15 mouse cellular contexts compared by ENCODE assay signal in the genomic region with DNA sequence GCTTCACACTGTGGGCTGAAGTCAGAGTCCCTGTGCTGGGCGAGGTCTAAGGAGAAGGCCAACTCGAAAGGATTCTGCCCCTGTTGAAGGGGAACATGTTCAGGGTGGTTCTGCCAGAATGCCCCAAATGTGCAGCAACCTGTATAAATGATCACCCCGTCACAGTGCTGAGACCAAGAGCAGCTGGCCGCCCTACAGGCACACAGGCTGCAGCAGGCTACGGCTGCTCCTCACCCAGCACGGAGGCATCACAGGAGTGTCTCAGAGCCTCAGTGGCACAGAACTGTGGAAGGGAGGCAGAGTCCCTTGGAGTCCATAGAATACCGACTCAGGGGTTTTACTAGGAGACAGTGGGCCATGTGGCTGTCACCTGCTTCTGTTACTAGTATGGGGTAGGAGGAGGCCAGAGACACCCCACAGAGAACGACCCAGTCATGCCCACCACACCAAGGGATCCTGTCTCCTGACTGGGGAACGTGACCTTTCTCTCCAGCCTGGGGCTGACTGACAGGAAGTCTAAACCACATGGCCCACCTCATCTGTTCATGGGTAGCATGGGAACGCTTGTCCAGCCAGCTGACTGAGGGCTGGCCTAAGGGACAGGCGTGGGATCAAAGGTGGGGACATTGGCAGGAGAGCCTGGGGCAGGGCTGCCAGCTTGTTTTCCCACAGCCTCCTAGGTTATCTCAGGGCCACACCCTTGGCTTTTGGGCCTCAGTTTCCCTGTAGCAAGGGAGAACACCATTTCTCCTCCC. TPM values are rescaled to one million over a fixed set of nuclear protein-coding genes. Genes with fewer than 3 reads are reported as not detected.
DNase-seq lines count a peak whose midpoint lies in the region; ATAC-seq and TF ChIP-seq lines count a peak whose summit lies in the region.
"Had no signal": no experiment of that assay in that cellular context is flagged by ENCODE, and none has a peak within 500 bp of the region (broad histone marks: within the 10 kb centered on the region; RNA-seq: fewer than 3 reads in every experiment).

No protein-coding gene starts in this region.

- no peaks in the 10 kb centered on the region for H3K27me3 ChIP-seq in hindbrain, embryonic 12.5 days
- H3K27me3 ChIP-seq in hindbrain, postnatal 0 days (ENCODE audit: insufficient read depth, low read length): no peaks in the 10 kb centered on the region
- H3K27me3 ChIP-seq in heart, postnatal 0 days (ENCODE audit: control insufficient read depth, insufficient read depth, low read length): no peaks in the 10 kb centered on the region

- no peak for TF ChIP-seq EP300 in heart, postnatal 0 days (IDR thresholded peaks at IDR 0.05; ENCODE audit: low read depth)

- DNase-seq in cerebellum, adult 9-11 months: peak; percentile 65
- DNase-seq in hindbrain, postnatal 0 days (ENCODE audit: low spot score): no peak
- peak; percentile 37 for DNase-seq in lung, postnatal 36 days
- DNase-seq in lung, postnatal 25 days (ENCODE audit: low spot score): no peak
- DNase-seq in heart, postnatal 0 days (ENCODE audit: low spot score): no peak
- no peak for DNase-seq in urinary bladder, adult 2 months (ENCODE audit: low spot score)
- DNase-seq: adrenal gland, postnatal 14 days; cerebellum, adult 8-10 months; gastrocnemius, postnatal 14 days; kidney, adult 18-20 months; layer of hippocampus, postnatal 36 days; lung, adult 2 months; right cerebral cortex, postnatal 14 days had no signal

- H3K36me3 ChIP-seq in hindbrain, embryonic 12.5 days: peaks cover 48% of the 10 kb centered on the region
- peaks cover 44% of the 10 kb centered on the region for H3K36me3 ChIP-seq in hindbrain, postnatal 0 days (ENCODE audit: insufficient read depth, low read length)
- peaks cover 48% of the 10 kb centered on the region for H3K36me3 ChIP-seq in heart, postnatal 0 days (replicated peaks; ENCODE audit: control insufficient read depth, insufficient read depth, low read length)

- no peak overlapping the region for H3K4me2 ChIP-seq in hindbrain, embryonic 12.5 days (replicated peaks)
- no peak overlapping the region for H3K4me2 ChIP-seq in hindbrain, postnatal 0 days (ENCODE audit: low read depth, low read length)
- no peak overlapping the region for H3K4me2 ChIP-seq in heart, postnatal 0 days (ENCODE audit: low read depth, low read length)

- H3K4me1 ChIP-seq in hindbrain, embryonic 12.5 days: peaks cover 39% of the 10 kb centered on the region
- peaks cover 30% of the 10 kb centered on the region for H3K4me1 ChIP-seq in hindbrain, postnatal 0 days (ENCODE audit: insufficient read depth, low read length)
- H3K4me1 ChIP-seq in heart, postnatal 0 days (ENCODE audit: control insufficient read depth, insufficient read depth): peaks cover 53% of the 10 kb centered on the region

- H3K9ac ChIP-seq in hindbrain, embryonic 12.5 days: peak overlapping the region; percentile 33; the same call in 1 of the 2 replicates
- H3K9ac ChIP-seq in hindbrain, postnatal 0 days (replicated peaks; ENCODE audit: low read length): no peak overlapping the region
- H3K9ac ChIP-seq in heart, postnatal 0 days (replicated peaks; ENCODE audit: low read depth, low read length): peak overlapping the region; percentile 12; the same call in 1 of the 2 replicates

- H3K9me3 ChIP-seq in hindbrain, embryonic 12.5 days (replicated peaks): no peaks in the 10 kb centered on the region
- H3K9me3 ChIP-seq in hindbrain, postnatal 0 days (ENCODE audit: low read length): no peaks in the 10 kb centered on the region
- no peaks in the 10 kb centered on the region for H3K9me3 ChIP-seq in heart, postnatal 0 days (replicated peaks; ENCODE audit: control insufficient read depth, low read length)

- 0 out of 2 replicates have a peak overlapping the region, but pooled peaks have one; percentile 2 for H3K4me3 ChIP-seq in hindbrain, embryonic 12.5 days
- no peak overlapping the region for H3K4me3 ChIP-seq in hindbrain, postnatal 0 days (ENCODE audit: low read length)
- no peak overlapping the region for H3K4me3 ChIP-seq in heart, postnatal 0 days (ENCODE audit: low read depth, low read length)

- WGBS in hindbrain, embryonic 12.5 days: 74% methylated on average over 11 of the region's 11 CpGs
- WGBS in hindbrain, postnatal 0 days: 69% methylated on average over 11 of the region's 11 CpGs
- 79% methylated on average over 11 of the region's 11 CpGs for WGBS in heart, postnatal 0 days

- no peak for ATAC-seq in cerebellum, adult (ENCODE audit: insufficient number of reproducible peaks, low FRiP score, low TSS enrichment)
- ATAC-seq in hindbrain, embryonic 12.5 days (ENCODE audit: low FRiP score): no peak
- ATAC-seq in hindbrain, postnatal 0 days: no peak
- ATAC-seq in heart, postnatal 0 days (ENCODE audit: insufficient read depth, low read depth): no peak

- no peak overlapping the region for H3K27ac ChIP-seq in hindbrain, embryonic 12.5 days
- H3K27ac ChIP-seq in hindbrain, postnatal 0 days: no peak overlapping the region
- H3K27ac ChIP-seq in heart, postnatal 0 days (ENCODE audit: low read depth): no peak overlapping the region

- no peak for TF ChIP-seq CTCF in hindbrain, postnatal 0 days (IDR thresholded peaks at IDR 0.05; ENCODE audit: low read depth)
- no peak for TF ChIP-seq CTCF in heart, postnatal 0 days (IDR thresholded peaks at IDR 0.05; ENCODE audit: low read depth)

RNA-seq across cellular contexts. Expression of a gene that starts 5.8 kb away (rescaled TPM):
- polyA plus RNA-seq in hindbrain, embryonic 12.5 days (2016; fragmentation: Nextera tagmentation; extraction: Ambion mirVana): 88.1 and 90.3 TPM in 2 replicates
- 84.5 and 95.4 TPM in 2 replicates for total RNA-seq in hindbrain, postnatal 0 days (2014; rRNA removed)
- 38.2 and 40.5 TPM in 2 replicates for polyA plus RNA-seq in hindbrain, postnatal 0 days (2015; fragmentation: Nextera tagmentation; extraction: Ambion mirVana)
- total RNA-seq in heart, postnatal 0 days (2014; rRNA removed; ENCODE audit: low replicate concordance): 150 and 174 TPM in 2 replicates
- 76.9 and 78.3 TPM in 2 replicates for polyA plus RNA-seq in heart, postnatal 0 days (2015; fragmentation: Nextera tagmentation; extraction: Ambion mirVana)
- polyA plus RNA-seq in urinary bladder, adult 2 months (2012; rRNA removed): 129 and 137 TPM in 2 replicates

RNA-seq across cellular contexts. Expression of a gene that starts 15.2 kb away (rescaled TPM):
- 87.8 and 96.4 TPM in 2 replicates for polyA plus RNA-seq in hindbrain, embryonic 12.5 days (2016; fragmentation: Nextera tagmentation; extraction: Ambion mirVana)
- total RNA-seq in hindbrain, postnatal 0 days (2014; rRNA removed): 209 and 213 TPM in 2 replicates
- polyA plus RNA-seq in hindbrain, postnatal 0 days (2015; fragmentation: Nextera tagmentation; extraction: Ambion mirVana): 81.9 and 82.8 TPM in 2 replicates
- 92.2 and 108 TPM in 2 replicates for total RNA-seq in heart, postnatal 0 days (2014; rRNA removed; ENCODE audit: low replicate concordance)
- 36.7 and 40.6 TPM in 2 replicates for polyA plus RNA-seq in heart, postnatal 0 days (2015; fragmentation: Nextera tagmentation; extraction: Ambion mirVana)
- 36.5 and 48.5 TPM in 2 replicates for polyA plus RNA-seq in urinary bladder, adult 2 months (2012; rRNA removed)

RNA-seq across cellular contexts. Expression of a gene that starts 29.7 kb away (rescaled TPM):
- polyA plus RNA-seq in hindbrain, embryonic 12.5 days (2016; fragmentation: Nextera tagmentation; extraction: Ambion mirVana): 56.5 and 62.9 TPM in 2 replicates
- total RNA-seq in hindbrain, postnatal 0 days (2014; rRNA removed): 68.3 and 76.4 TPM in 2 replicates
- polyA plus RNA-seq in hindbrain, postnatal 0 days (2015; fragmentation: Nextera tagmentation; extraction: Ambion mirVana): 37.2 and 38.8 TPM in 2 replicates
- total RNA-seq in heart, postnatal 0 days (2014; rRNA removed; ENCODE audit: low replicate concordance): 15.0 and 15.6 TPM in 2 replicates
- 10.8 and 11.5 TPM in 2 replicates for polyA plus RNA-seq in heart, postnatal 0 days (2015; fragmentation: Nextera tagmentation; extraction: Ambion mirVana)
- 24.5 and 29.1 TPM in 2 replicates for polyA plus RNA-seq in urinary bladder, adult 2 months (2012; rRNA removed)

RNA-seq across cellular contexts. Expression of a gene that starts 29.9 kb away (rescaled TPM):
- 27.1 and 30.5 TPM in 2 replicates for polyA plus RNA-seq in hindbrain, embryonic 12.5 days (2016; fragmentation: Nextera tagmentation; extraction: Ambion mirVana)
- total RNA-seq in hindbrain, postnatal 0 days (2014; rRNA removed): 31.1 and 31.6 TPM in 2 replicates
- 46.7 and 52.2 TPM in 2 replicates for polyA plus RNA-seq in hindbrain, postnatal 0 days (2015; fragmentation: Nextera tagmentation; extraction: Ambion mirVana)
- total RNA-seq in heart, postnatal 0 days (2014; rRNA removed; ENCODE audit: low replicate concordance): 6.6 and 6.9 TPM in 2 replicates
- polyA plus RNA-seq in heart, postnatal 0 days (2015; fragmentation: Nextera tagmentation; extraction: Ambion mirVana): 3.6 and 7.3 TPM in 2 replicates
- 68.7 and 88.2 TPM in 2 replicates for polyA plus RNA-seq in urinary bladder, adult 2 months (2012; rRNA removed)

RNA-seq across cellular contexts. Expression of a gene that starts 49.5 kb away (rescaled TPM):
- 190 and 192 TPM in 2 replicates for polyA plus RNA-seq in hindbrain, embryonic 12.5 days (2016; fragmentation: Nextera tagmentation; extraction: Ambion mirVana)
- 128 and 156 TPM in 2 replicates for total RNA-seq in hindbrain, postnatal 0 days (2014; rRNA removed)
- 94.3 and 95.5 TPM in 2 replicates for polyA plus RNA-seq in hindbrain, postnatal 0 days (2015; fragmentation: Nextera tagmentation; extraction: Ambion mirVana)
- 141 and 149 TPM in 2 replicates for total RNA-seq in heart, postnatal 0 days (2014; rRNA removed; ENCODE audit: low replicate concordance)
- 69.1 and 75.6 TPM in 2 replicates for polyA plus RNA-seq in heart, postnatal 0 days (2015; fragmentation: Nextera tagmentation; extraction: Ambion mirVana)
- 153 and 158 TPM in 2 replicates for polyA plus RNA-seq in urinary bladder, adult 2 months (2012; rRNA removed)

Comparison
In these comparisons a context has a peak if more than half of its experiments do, and no peak if none do; other contexts are left out.
1. DNase-seq: peak in cerebellum, adult 9-11 months (single experiment) and lung, postnatal 36 days (single experiment); none in hindbrain, postnatal 0 days (single experiment), lung, postnatal 25 days (single experiment), heart, postnatal 0 days (single experiment) and urinary bladder, adult 2 months (single experiment).